Mouse (Mus musculus) midbrain, embryonic 10.5 days (tissue): ENCODE measurements around the gene Ppfia2. TPM values are rescaled to one million over a fixed set of nuclear protein-coding genes. Genes with fewer than 3 reads are reported as not detected.

Experiments used
- DNase-seq: peaks from one replicate; pipeline ENCODE4 v3.0.0-alpha.2; 2017; ENCODE audit warnings: low spot score
- H3K27ac ChIP-seq: fragments of 300-500 bp; sonication (generic); replicated peaks from 2 replicates; pipeline ENCODE4 v1.5.1; 2016; ENCODE audit warnings: mild to moderate bottlenecking
- H3K27me3 ChIP-seq: fragments of 300-500 bp; sonication (generic); 2 replicates; pipeline ENCODE4 v1.6.1; 2016; ENCODE audit warnings: low read depth, mild to moderate bottlenecking; ENCODE audit not compliant: poor library complexity, severe bottlenecking
- H3K36me3 ChIP-seq: fragments of 300-500 bp; sonication (generic); 2 replicates; pipeline ENCODE4 v1.6.1; 2016; ENCODE audit warnings: mild to moderate bottlenecking, moderate library complexity
- H3K4me1 ChIP-seq: fragments of 300-500 bp; sonication (generic); 2 replicates; pipeline ENCODE4 v1.6.1; 2016
- H3K4me3 ChIP-seq: fragments of 300-500 bp; sonication (generic); 2 replicates; pipeline ENCODE4 v1.5.1; 2016; ENCODE audit warnings: mild to moderate bottlenecking, moderate library complexity
- H3K9me3 ChIP-seq: fragments of 300-500 bp; sonication (generic); replicated peaks from 2 replicates; pipeline ENCODE4 v1.6.1; 2016; ENCODE audit warnings: mild to moderate bottlenecking
- WGBS: fragments of 180-500 bp; shearing (Covaris S2); methylation state at CpG from one replicate; pipeline ENCODE4 v1.1.7; 2016; 5-methylcytosine and 5-hydroxymethylcytosine counted together
- polyA plus RNA-seq: library from polyadenylated mRNA; unstranded; fragments of >200 nt; fragmentation: Nextera tagmentation; extraction: Ambion mirVana; gene quantifications from 2 replicates; pipeline ENCODE4 v1.2.1, GENCODE M21; 2016

Ppfia2 gene
- polyA plus RNA-seq, 1 experiment from 2014 or later = 1.3 TPM

- peaks cover 11% of the 10 kb centered on the region for H3K4me1 ChIP-seq
- H3K4me3 ChIP-seq = peak overlapping the region; percentile 44
- peak; percentile 38 for DNase-seq
- peak overlapping the region; percentile 85 for H3K27ac ChIP-seq
- no peaks in the 10 kb centered on the region for H3K9me3 ChIP-seq
- H3K27me3 ChIP-seq = no peaks in the 10 kb centered on the region
- 5% methylated on average over 7 of the region's 7 CpGs for WGBS
- no peaks in the 10 kb centered on the region for H3K36me3 ChIP-seq
Measured at GRCm38 (mm10) chr10:106609177-106609981, 139.2 kb downstream of the Ppfia2 start.

DNA sequence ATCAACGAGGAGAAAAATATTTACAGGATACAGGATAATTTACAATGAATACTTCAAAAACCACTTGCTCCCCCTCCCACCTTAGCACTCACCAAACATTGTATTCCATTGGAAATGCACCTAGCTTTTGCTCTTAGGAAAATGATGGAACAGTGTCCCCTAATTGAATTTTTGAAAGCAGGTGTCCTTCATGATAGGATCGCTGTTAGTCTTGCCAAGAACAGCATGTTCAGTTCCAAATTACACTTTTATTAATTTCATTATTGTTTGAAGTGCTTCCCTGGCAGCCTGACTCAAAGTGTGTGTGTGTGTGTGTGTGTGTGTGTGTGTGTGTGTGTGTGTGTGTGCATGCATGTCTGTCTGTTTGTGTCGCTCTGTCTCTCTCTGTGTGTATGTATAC, 140.1 kb downstream of the Ppfia2 start:
- Histone ChIP-seq H3K27ac (peak overlapping the region; percentile 85), H3K36me3 (no peaks in the 10 kb centered on the region), H3K4me3 (no peak overlapping the region), H3K9me3 (no peaks in the 10 kb centered on the region), H3K4me1 (peaks cover 11% of the 10 kb centered on the region), H3K27me3 (no peaks in the 10 kb centered on the region)
- 75% methylated on average over 3 of the region's 3 CpGs for WGBS
- no peak for DNase-seq

- no peaks in the 10 kb centered on the region for H3K4me1 ChIP-seq
- H3K4me3 ChIP-seq = no peak overlapping the region
- no peaks in the 10 kb centered on the region for H3K36me3 ChIP-seq
- H3K27me3 ChIP-seq = no peaks in the 10 kb centered on the region
- H3K27ac ChIP-seq = no peak overlapping the region
- 65% methylated on average over 1 of the region's 1 CpGs for WGBS
- no peak for DNase-seq
- H3K9me3 ChIP-seq = no peaks in the 10 kb centered on the region
Measured at GRCm38 (mm10) chr10:106618194-106618593, 148.1 kb downstream of the Ppfia2 start.

DNA sequence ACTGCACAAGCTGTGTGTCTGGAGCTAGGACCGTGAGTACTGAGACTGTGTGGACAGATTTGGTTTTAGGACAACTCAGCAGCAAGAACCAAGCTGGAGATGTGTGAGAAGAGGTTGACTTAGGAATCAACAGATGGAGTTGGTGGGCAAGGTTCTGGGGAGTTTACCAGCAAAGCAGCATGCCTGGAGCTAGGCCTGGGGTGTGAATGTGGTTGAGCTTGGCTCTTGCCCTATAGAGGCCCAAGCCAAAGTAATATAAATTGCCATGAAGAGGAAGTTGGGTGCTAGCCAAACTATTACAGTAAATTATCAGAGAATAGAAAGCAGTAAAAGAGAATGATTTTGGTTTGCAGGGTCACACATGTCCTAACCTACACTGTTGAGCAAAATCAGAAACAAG, 150.8 kb downstream of the Ppfia2 start:
- DNase-seq = no peak
- Histone ChIP-seq H3K36me3 (no peaks in the 10 kb centered on the region), H3K4me1 (no peaks in the 10 kb centered on the region), H3K27ac (no peak overlapping the region), H3K4me3 (no peak overlapping the region), H3K27me3 (no peaks in the 10 kb centered on the region), H3K9me3 (no peaks in the 10 kb centered on the region)
- WGBS = 92% methylated on average over 1 of the region's 1 CpGs

- DNase-seq = no peak
- Histone ChIP-seq H3K27ac (no peak overlapping the region), H3K27me3 (no peaks in the 10 kb centered on the region), H3K4me3 (no peak overlapping the region), H3K4me1 (no peaks in the 10 kb centered on the region), H3K9me3 (no peaks in the 10 kb centered on the region), H3K36me3 (no peaks in the 10 kb centered on the region)
- WGBS = 86% methylated on average over 10 of the region's 10 CpGs
Measured at GRCm38 (mm10) chr10:106623342-106623741, 153.2 kb downstream of the Ppfia2 start.

DNA sequence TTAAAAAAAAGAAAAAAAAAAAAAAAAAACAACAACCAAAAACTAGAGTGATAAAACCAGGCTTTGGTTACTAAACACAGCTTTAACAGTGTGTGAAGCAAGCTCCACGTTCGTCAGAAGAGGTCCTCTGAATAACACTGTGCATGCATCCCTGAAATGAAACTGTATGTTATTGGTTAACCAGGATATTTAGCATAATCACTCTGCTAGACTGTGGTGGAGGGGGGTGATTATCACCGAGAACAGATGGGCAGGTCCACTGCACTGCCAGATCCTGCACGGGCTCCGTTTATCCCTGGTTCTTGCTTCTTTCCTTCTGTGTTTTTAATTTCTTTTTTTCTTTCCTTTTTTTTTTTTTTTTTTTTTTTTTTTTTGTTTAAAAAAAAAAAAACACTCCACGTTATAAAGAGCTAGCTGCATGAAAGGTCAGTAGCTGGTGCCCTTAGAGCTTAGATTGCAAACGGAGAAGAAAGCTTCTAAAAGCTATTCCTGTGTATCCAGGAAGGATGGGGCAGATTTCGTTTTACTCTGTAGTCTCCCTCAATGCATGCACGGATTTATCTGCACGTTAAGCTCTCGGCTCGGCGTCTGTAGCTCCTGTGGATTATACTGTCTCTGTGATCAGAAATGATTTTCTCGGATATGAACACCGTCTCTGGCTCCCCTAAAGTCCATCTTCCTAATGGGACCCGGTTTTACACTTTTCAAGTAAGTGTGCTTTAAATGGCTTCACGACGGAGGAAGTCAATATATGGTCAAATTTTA, 162.2 kb downstream of the Ppfia2 start:
- H3K36me3 ChIP-seq = no peaks in the 10 kb centered on the region
- H3K4me3 ChIP-seq = peak overlapping the region; percentile 29; the same call in 1 of the 2 replicates
- H3K27me3 ChIP-seq = no peaks in the 10 kb centered on the region
- no peak for DNase-seq
- peak overlapping the region; percentile 6; the same call in 1 of the 2 replicates for H3K27ac ChIP-seq
- WGBS = 50% methylated on average over 18 of the region's 18 CpGs
- no peaks in the 10 kb centered on the region for H3K9me3 ChIP-seq
- peaks cover 8% of the 10 kb centered on the region for H3K4me1 ChIP-seq

GRCm38 (mm10) chr10:106633898-106634297, 163.8 kb downstream of the Ppfia2 start:
- H3K4me3 ChIP-seq = no peak overlapping the region
- peaks cover 8% of the 10 kb centered on the region for H3K4me1 ChIP-seq
- no peak for DNase-seq
- WGBS = 82% methylated on average over 7 of the region's 7 CpGs
- H3K27ac ChIP-seq = no peak overlapping the region
- no peaks in the 10 kb centered on the region for H3K9me3 ChIP-seq
- H3K27me3 ChIP-seq = no peaks in the 10 kb centered on the region
- no peaks in the 10 kb centered on the region for H3K36me3 ChIP-seq

DNA sequence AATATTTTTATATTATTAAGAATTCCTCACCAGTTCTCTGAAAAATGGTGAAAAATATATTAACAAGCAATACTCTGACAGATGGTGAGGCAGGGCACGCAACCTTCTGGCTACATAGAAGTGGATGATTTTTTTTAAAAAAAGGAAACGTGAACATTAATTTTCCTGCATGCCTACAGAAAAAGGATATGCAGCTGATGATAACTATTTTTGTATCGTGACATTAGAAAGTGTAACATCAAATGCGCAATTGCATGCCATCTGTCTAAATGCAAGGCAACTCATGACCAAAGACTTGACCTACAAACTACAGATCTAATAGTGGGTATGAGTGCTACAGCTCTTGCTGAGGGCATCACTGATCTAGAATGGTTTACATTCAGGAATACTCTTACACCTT, 182.1 kb downstream of the Ppfia2 start:
- Histone ChIP-seq H3K27me3 (no peaks in the 10 kb centered on the region), H3K36me3 (no peaks in the 10 kb centered on the region), H3K4me3 (no peak overlapping the region), H3K4me1 (no peaks in the 10 kb centered on the region), H3K27ac (no peak overlapping the region), H3K9me3 (no peaks in the 10 kb centered on the region)
- no peak for DNase-seq
- WGBS = 94% methylated on average over 4 of the region's 4 CpGs

GRCm38 (mm10) chr10:106665221-106665620, 195.1 kb downstream of the Ppfia2 start:
- no peaks in the 10 kb centered on the region for H3K9me3 ChIP-seq
- H3K27ac ChIP-seq = no peak overlapping the region
- WGBS = 88% methylated on average over 3 of the region's 3 CpGs
- H3K4me1 ChIP-seq = no peaks in the 10 kb centered on the region
- no peak overlapping the region for H3K4me3 ChIP-seq
- no peak for DNase-seq
- H3K27me3 ChIP-seq = no peaks in the 10 kb centered on the region
- no peaks in the 10 kb centered on the region for H3K36me3 ChIP-seq

- no peak overlapping the region for H3K4me3 ChIP-seq
- no peaks in the 10 kb centered on the region for H3K9me3 ChIP-seq
- 86% methylated on average over 3 of the region's 3 CpGs for WGBS
- H3K27ac ChIP-seq = no peak overlapping the region
- no peaks in the 10 kb centered on the region for H3K36me3 ChIP-seq
- H3K27me3 ChIP-seq = no peaks in the 10 kb centered on the region
- no peaks in the 10 kb centered on the region for H3K4me1 ChIP-seq
- no peak for DNase-seq
Measured at GRCm38 (mm10) chr10:106670170-106670569, 200.0 kb downstream of the Ppfia2 start.

GRCm38 (mm10) chr10:106681395-106681794, 211.3 kb downstream of the Ppfia2 start:
- Histone ChIP-seq H3K4me3 (no peak overlapping the region), H3K27me3 (no peaks in the 10 kb centered on the region), H3K9me3 (no peaks in the 10 kb centered on the region), H3K4me1 (no peaks in the 10 kb centered on the region), H3K36me3 (no peaks in the 10 kb centered on the region), H3K27ac (no peak overlapping the region)
- DNase-seq = no peak
- WGBS = 94% methylated on average over 5 of the region's 5 CpGs

DNA sequence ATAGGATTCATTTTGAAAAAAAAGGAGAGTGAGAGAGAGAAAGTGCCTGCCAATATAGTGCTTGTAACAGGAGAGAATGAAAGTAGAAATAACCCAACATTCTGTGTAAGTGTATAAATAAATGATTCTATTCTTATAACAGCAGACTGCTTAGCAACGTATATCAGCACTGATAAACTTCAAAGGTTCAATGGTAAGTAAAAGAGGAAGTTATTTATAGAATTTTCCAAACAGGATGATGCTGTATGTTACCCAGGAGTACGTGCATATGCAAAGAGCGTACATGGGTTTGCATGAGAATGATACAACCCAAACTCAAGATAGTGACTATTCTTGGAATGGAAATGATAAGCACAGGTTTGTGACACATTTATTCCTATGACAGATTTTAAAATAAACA, 215.4 kb downstream of the Ppfia2 start:
- Histone ChIP-seq H3K4me1 (no peaks in the 10 kb centered on the region), H3K36me3 (no peaks in the 10 kb centered on the region), H3K9me3 (no peaks in the 10 kb centered on the region), H3K27me3 (no peaks in the 10 kb centered on the region), H3K4me3 (no peak overlapping the region), H3K27ac (no peak overlapping the region)
- WGBS = 85% methylated on average over 3 of the region's 3 CpGs
- no peak for DNase-seq

GRCm38 (mm10) chr10:106719936-106720335, 249.8 kb downstream of the Ppfia2 start:
- H3K27ac ChIP-seq = no peak overlapping the region
- H3K27me3 ChIP-seq = no peaks in the 10 kb centered on the region
- no peaks in the 10 kb centered on the region for H3K9me3 ChIP-seq
- DNase-seq = no peak
- H3K4me1 ChIP-seq = no peaks in the 10 kb centered on the region; the same call in 1 of the 2 replicates
- no peak overlapping the region for H3K4me3 ChIP-seq
- H3K36me3 ChIP-seq = no peaks in the 10 kb centered on the region
- 86% methylated on average over 2 of the region's 2 CpGs for WGBS
